Mouse (Mus musculus) liver, embryonic 13.5 days (tissue): Measurements from ENCODE around the gene Bdkrb2. TPM values are rescaled to one million over a fixed set of nuclear protein-coding genes. Genes with fewer than 3 reads are reported as not detected.

ENCODE experiments used
- ATAC-seq: fragments of 200-750 bp; cut with Nextera tagmentation; 2 replicates; pipeline ENCODE4 v1.8.0; 2017; ENCODE audit warnings: low read depth, mild to moderate bottlenecking, moderate number of reproducible peaks, moderate library complexity
- DNase-seq: peaks from one replicate; pipeline ENCODE4 v3.0.0; 2022
- H3K27ac ChIP-seq: fragments of 300-500 bp; sonication (generic); 2 replicates; pipeline ENCODE4 v1.5.1; 2015; ENCODE audit warnings: moderate library complexity, mild to moderate bottlenecking, inconsistent platforms
- H3K27me3 ChIP-seq: fragments of 300-500 bp; sonication (generic); 2 replicates; pipeline ENCODE4 v1.6.1; 2015; ENCODE audit warnings: mild to moderate bottlenecking, inconsistent platforms
- H3K36me3 ChIP-seq: fragments of 300-500 bp; sonication (generic); 2 replicates; pipeline ENCODE4 v1.6.1; 2015; ENCODE audit warnings: mild to moderate bottlenecking, inconsistent platforms
- H3K4me1 ChIP-seq: fragments of 300-500 bp; sonication (generic); replicated peaks from 2 replicates; pipeline ENCODE4 v1.6.1; 2015; ENCODE audit warnings: inconsistent platforms
- H3K4me2 ChIP-seq: fragments of 300-500 bp; sonication (generic); 2 replicates; pipeline ENCODE4 v1.6.1; 2015; ENCODE audit warnings: inconsistent platforms, mild to moderate bottlenecking, moderate library complexity
- H3K4me3 ChIP-seq: fragments of 300-500 bp; sonication (generic); replicated peaks from 2 replicates; pipeline ENCODE4 v1.5.1; 2015; ENCODE audit warnings: mild to moderate bottlenecking, inconsistent platforms
- H3K9ac ChIP-seq: fragments of 300-500 bp; sonication (generic); 2 replicates; pipeline ENCODE4 v1.6.1; 2015; ENCODE audit warnings: mild to moderate bottlenecking, inconsistent platforms
- H3K9me3 ChIP-seq: fragments of 300-500 bp; sonication (generic); replicated peaks from 2 replicates; pipeline ENCODE4 v1.6.1; 2016; ENCODE audit warnings: inconsistent platforms
- WGBS: fragments of 180-500 bp; shearing (Covaris S2); methylation state at CpG from one replicate; pipeline ENCODE4 v1.1.7; 2015; ENCODE audit not compliant: insufficient replicate concordance; 5-methylcytosine and 5-hydroxymethylcytosine counted together
- polyA plus RNA-seq: library from polyadenylated mRNA; unstranded; fragments of >200 nt; fragmentation: Nextera tagmentation; extraction: Ambion mirVana; gene quantifications from 2 replicates; pipeline ENCODE4 v1.2.1, GENCODE M21; 2015

The Bdkrb2 gene
- polyA plus RNA-seq, 1 experiment from 2014 or later: not detected

- DNase-seq: no peak
- H3K27me3 ChIP-seq: peaks cover 53% of the 10 kb centered on the region
- H3K27ac ChIP-seq: no peak overlapping the region
- WGBS: 52% methylated on average over 5 of the region's 5 CpGs
- H3K36me3 ChIP-seq: no peaks in the 10 kb centered on the region
- H3K9ac ChIP-seq: no peak overlapping the region
- no peak overlapping the region for H3K4me2 ChIP-seq
- no peak overlapping the region for H3K4me3 ChIP-seq
- no peaks in the 10 kb centered on the region for H3K9me3 ChIP-seq
- no peak for ATAC-seq
- H3K4me1 ChIP-seq: peaks cover 17% of the 10 kb centered on the region
These were observed 2.2 kb downstream of the Bdkrb2 start for GRCm38 (mm10) chr12:105565221-105565620.

- no peaks in the 10 kb centered on the region for H3K36me3 ChIP-seq
- no peak for DNase-seq
- no peaks in the 10 kb centered on the region for H3K9me3 ChIP-seq
- no peak overlapping the region for H3K4me2 ChIP-seq
- ATAC-seq: no peak
- no peak overlapping the region for H3K9ac ChIP-seq
- H3K4me1 ChIP-seq: no peaks in the 10 kb centered on the region
- H3K27ac ChIP-seq: no peak overlapping the region
- no peak overlapping the region for H3K4me3 ChIP-seq
- no peaks in the 10 kb centered on the region for H3K27me3 ChIP-seq
- 58% methylated on average over 3 of the region's 3 CpGs for WGBS
These were observed 8.8 kb downstream of the Bdkrb2 start for GRCm38 (mm10) chr12:105571867-105572266.

DNA sequence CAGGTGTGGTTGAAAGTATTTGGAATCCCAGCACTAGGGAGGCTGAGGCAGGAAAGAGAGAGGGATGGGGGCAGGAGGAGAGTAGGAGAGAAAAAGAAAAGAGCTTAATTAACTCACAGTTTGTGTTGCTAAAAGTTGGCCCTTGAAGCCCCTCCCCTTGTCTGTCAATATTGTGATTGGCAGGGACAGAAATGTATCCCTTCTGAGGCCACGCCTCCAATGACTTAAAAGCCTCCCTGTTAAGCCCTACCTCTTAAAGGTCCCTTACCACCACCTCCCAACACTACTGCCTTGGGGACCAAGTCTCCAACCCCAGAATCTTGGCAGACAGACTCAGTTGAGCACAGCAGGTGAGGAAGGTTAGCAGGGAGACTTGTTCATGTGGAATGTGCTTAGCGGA is 9.6 kb downstream of the Bdkrb2 start:
- no peaks in the 10 kb centered on the region for H3K9me3 ChIP-seq
- no peak overlapping the region for H3K9ac ChIP-seq
- no peaks in the 10 kb centered on the region for H3K36me3 ChIP-seq

DNA sequence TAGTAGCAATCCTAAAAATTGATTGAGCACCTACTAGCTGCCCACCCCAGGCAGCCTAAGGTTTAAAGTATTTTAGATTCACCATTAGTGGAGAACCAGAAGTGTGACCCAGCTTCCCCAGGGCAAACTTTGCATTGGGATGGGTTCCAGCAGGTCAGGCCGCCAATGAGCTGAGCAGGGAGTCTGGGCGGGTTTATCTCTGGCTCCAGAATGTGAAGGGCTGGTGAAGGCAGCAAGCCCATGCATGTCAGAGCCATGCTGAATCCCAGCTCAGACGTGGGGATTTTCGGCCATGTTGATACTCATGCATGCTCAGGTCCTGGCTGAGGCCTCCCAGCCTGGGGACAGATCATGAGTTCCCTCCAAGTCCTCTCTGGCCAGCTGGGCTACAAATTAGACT is 11.3 kb downstream of the Bdkrb2 start:
- 63% methylated on average over 4 of the region's 4 CpGs for WGBS
- DNase-seq (no peak), ATAC-seq (no peak)
- Histone ChIP-seq H3K27me3 (no peaks in the 10 kb centered on the region), H3K36me3 (no peaks in the 10 kb centered on the region), H3K9ac (no peak overlapping the region), H3K4me1 (no peaks in the 10 kb centered on the region), H3K4me3 (no peak overlapping the region), H3K27ac (no peak overlapping the region), H3K9me3 (no peaks in the 10 kb centered on the region), H3K4me2 (no peak overlapping the region)

More for the DNA sequence above, 9.6 kb downstream of the Bdkrb2 start:
- Histone ChIP-seq H3K27ac (no peak overlapping the region), H3K27me3 (no peaks in the 10 kb centered on the region), H3K4me2 (no peak overlapping the region), H3K4me3 (no peak overlapping the region), H3K4me1 (no peaks in the 10 kb centered on the region)
- WGBS: 68% methylated on average over 2 of the region's 2 CpGs
- DNase-seq: no peak
- no peak for ATAC-seq

DNA sequence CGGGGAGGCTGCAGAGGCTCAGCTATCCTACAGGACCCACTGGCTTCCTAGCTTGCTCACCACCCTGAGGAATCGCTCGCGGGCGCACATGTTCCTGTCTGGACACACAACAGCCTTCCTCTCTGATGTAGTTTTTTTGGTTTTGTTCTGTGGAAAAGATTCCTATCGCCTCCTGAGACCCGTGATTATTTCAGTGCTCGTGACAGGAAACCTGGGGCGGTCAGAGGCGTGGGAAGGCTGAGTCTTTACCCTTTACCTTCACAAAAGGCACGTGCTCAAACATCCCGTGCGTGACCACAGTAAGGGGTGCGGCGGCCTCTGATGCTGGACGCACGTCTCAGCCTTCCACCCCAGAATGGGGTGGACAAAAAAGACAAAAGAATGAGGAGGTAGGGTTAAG is 17.5 kb downstream of the Bdkrb2 start:
- ATAC-seq (no peak), DNase-seq (no peak)
- peaks cover 18% of the 10 kb centered on the region for H3K4me1 ChIP-seq
- no peak overlapping the region for H3K4me3 ChIP-seq
- H3K27ac ChIP-seq: no peak overlapping the region
- 60% methylated on average over 17 of the region's 17 CpGs for WGBS
- H3K4me2 ChIP-seq: no peak overlapping the region
- H3K9me3 ChIP-seq: no peaks in the 10 kb centered on the region
- no peak overlapping the region for H3K9ac ChIP-seq
- 0 out of 2 replicates have a peak, but pooled peaks cover 3% of the 10 kb centered on the region for H3K27me3 ChIP-seq
- no peaks in the 10 kb centered on the region for H3K36me3 ChIP-seq

DNA sequence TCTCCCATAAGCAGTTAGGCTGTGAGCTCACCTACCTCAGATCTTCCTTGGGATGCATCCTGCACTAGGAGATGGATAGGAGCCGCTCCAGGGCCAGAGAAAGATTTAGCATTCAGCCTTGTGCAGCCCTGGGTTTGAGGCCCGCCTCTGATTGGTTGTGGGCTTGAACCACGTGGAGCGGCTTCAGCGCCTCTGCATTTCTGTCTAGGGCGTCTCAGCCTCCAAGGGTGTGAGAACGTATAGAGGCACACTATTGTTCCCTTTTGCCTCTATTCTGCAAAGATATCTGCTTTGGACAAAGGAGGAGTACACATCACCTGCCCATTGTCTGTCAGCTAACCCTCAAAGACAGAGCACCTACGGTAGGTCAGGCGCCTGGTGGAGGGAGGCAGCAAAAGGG is 19.5 kb downstream of the Bdkrb2 start:
- DNase-seq (no peak), ATAC-seq (no peak)
- Histone ChIP-seq H3K36me3 (no peaks in the 10 kb centered on the region), H3K9me3 (no peaks in the 10 kb centered on the region), H3K9ac (no peak overlapping the region), H3K4me1 (peaks cover 18% of the 10 kb centered on the region), H3K4me2 (no peak overlapping the region), H3K27me3 (peaks cover 6% of the 10 kb centered on the region; the same call in 1 of the 2 replicates), H3K4me3 (no peak overlapping the region), H3K27ac (no peak overlapping the region)
- 64% methylated on average over 9 of the region's 9 CpGs for WGBS

GRCm38 (mm10) chr12:105583484-105583883 is 20.5 kb downstream of the Bdkrb2 start:
- Histone ChIP-seq H3K4me1 (peaks cover 18% of the 10 kb centered on the region), H3K9me3 (no peaks in the 10 kb centered on the region), H3K36me3 (no peaks in the 10 kb centered on the region), H3K9ac (no peak overlapping the region), H3K27me3 (peaks cover 12% of the 10 kb centered on the region; the same call in 1 of the 2 replicates), H3K27ac (no peak overlapping the region), H3K4me3 (no peak overlapping the region), H3K4me2 (no peak overlapping the region)
- WGBS: 20% methylated on average over 2 of the region's 2 CpGs
- DNase-seq: peak; percentile 66
- ATAC-seq: peak; percentile 84

GRCm38 (mm10) chr12:105584851-105585250 is 21.8 kb downstream of the Bdkrb2 start:
- peaks cover 18% of the 10 kb centered on the region for H3K4me1 ChIP-seq
- H3K4me2 ChIP-seq: no peak overlapping the region
- no peak overlapping the region for H3K9ac ChIP-seq
- no peak overlapping the region for H3K4me3 ChIP-seq
- DNase-seq (peak; percentile 42), ATAC-seq (peak; percentile 37)
- 9% methylated on average over 12 of the region's 12 CpGs for WGBS
- no peaks in the 10 kb centered on the region for H3K9me3 ChIP-seq
- H3K27ac ChIP-seq: no peak overlapping the region
- peaks cover 12% of the 10 kb centered on the region; the same call in 1 of the 2 replicates for H3K27me3 ChIP-seq
- H3K36me3 ChIP-seq: no peaks in the 10 kb centered on the region

- Histone ChIP-seq H3K4me3 (no peak overlapping the region), H3K9ac (no peak overlapping the region), H3K27ac (no peak overlapping the region), H3K36me3 (no peaks in the 10 kb centered on the region), H3K4me2 (no peak overlapping the region), H3K4me1 (peaks cover 18% of the 10 kb centered on the region), H3K27me3 (peaks cover 9% of the 10 kb centered on the region; the same call in 1 of the 2 replicates), H3K9me3 (no peaks in the 10 kb centered on the region)
- DNase-seq: no peak
- 76% methylated on average over 8 of the region's 8 CpGs for WGBS
- no peak for ATAC-seq
These were observed 24.5 kb downstream of the Bdkrb2 start for GRCm38 (mm10) chr12:105587526-105587925.

- no peaks in the 10 kb centered on the region for H3K4me1 ChIP-seq
- no peak overlapping the region for H3K4me2 ChIP-seq
- no peak overlapping the region for H3K9ac ChIP-seq
- WGBS: 59% methylated on average over 7 of the region's 7 CpGs
- ATAC-seq: no peak
- DNase-seq: no peak
- H3K4me3 ChIP-seq: no peak overlapping the region
- no peaks in the 10 kb centered on the region for H3K9me3 ChIP-seq
- H3K27ac ChIP-seq: no peak overlapping the region
- H3K27me3 ChIP-seq: peaks cover 9% of the 10 kb centered on the region; the same call in 1 of the 2 replicates
- no peaks in the 10 kb centered on the region for H3K36me3 ChIP-seq
These were observed 27.8 kb downstream of the Bdkrb2 start for GRCm38 (mm10) chr12:105590786-105591185.

- Histone ChIP-seq H3K4me3 (no peak overlapping the region), H3K4me2 (no peak overlapping the region), H3K4me1 (no peaks in the 10 kb centered on the region), H3K9ac (no peak overlapping the region), H3K36me3 (no peaks in the 10 kb centered on the region), H3K27me3 (0 out of 2 replicates have a peak, but pooled peaks cover 5% of the 10 kb centered on the region), H3K27ac (no peak overlapping the region), H3K9me3 (no peaks in the 10 kb centered on the region)
- WGBS: 88% methylated on average over 23 of the region's 23 CpGs
- DNase-seq (no peak), ATAC-seq (no peak)
These were observed 29.3 kb downstream of the Bdkrb2 start for GRCm38 (mm10) chr12:105592361-105592761.

GRCm38 (mm10) chr12:105593471-105593870 is 30.4 kb downstream of the Bdkrb2 start:
- Histone ChIP-seq H3K4me3 (no peak overlapping the region), H3K9me3 (no peaks in the 10 kb centered on the region), H3K9ac (no peak overlapping the region), H3K4me1 (no peaks in the 10 kb centered on the region), H3K36me3 (no peaks in the 10 kb centered on the region), H3K4me2 (no peak overlapping the region), H3K27me3 (no peaks in the 10 kb centered on the region), H3K27ac (no peak overlapping the region)
- no peak for ATAC-seq
- no peak for DNase-seq
- 57% methylated on average over 4 of the region's 4 CpGs for WGBS
